Mouse (Mus musculus): ENCODE results near the gene Scn10a. TPM values are rescaled to one million over a fixed set of nuclear protein-coding genes. Genes with fewer than 3 reads are reported as not detected.

Scn10a gene
- polyA plus RNA-seq (2012; rRNA removed) (0.10 TPM in 2 replicates), polyA plus RNA-seq (2014; fragmentation: Nextera tagmentation; extraction: Ambion mirVana) (not detected in 2 replicates)

DNA sequence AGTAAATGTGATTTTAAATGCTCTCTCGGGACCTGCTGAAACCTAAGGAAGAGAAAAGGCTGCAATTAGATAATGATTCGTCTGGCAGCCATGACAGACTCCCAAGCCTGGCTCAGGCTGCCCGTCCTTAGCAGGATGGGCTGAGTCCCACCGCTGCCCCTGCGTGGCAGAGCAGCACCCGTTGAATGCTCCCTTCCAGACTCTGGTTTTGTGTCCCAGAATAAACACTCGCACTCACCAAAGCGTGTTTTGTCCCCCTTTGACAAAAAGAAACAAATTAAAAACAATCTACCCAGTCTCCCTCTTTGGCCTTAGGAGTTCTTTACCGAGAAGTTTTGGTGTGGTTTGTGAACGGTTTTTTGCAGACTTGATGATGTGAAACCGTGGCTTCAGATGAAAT, at the start of gene Scn10a:
Gene Scn10a, minus strand, starts transcription at position 101 of the 400 bp plus-strand sequence.
- no peak within 1 kb of the TSS for H3K27ac ChIP-seq (replicated peaks; ENCODE audit: low read depth, low read length)
- TF ChIP-seq POLR2A (IDR thresholded peaks at IDR 0.05; ENCODE audit: borderline replicate concordance, extremely low read depth, insufficient read depth, insufficient read length) = no peak
- no peaks in the 10 kb centered on the region for H3K27me3 ChIP-seq (ENCODE audit: control insufficient read depth, insufficient read depth, low read length)
- no peaks in the 10 kb centered on the region for H3K9me3 ChIP-seq (ENCODE audit: control insufficient read depth, low read length)
- DNase-seq (ENCODE audit: low spot score) = no peak
- no peak within 1 kb of the TSS for H3K9ac ChIP-seq (ENCODE audit: low read depth, low read length, severe bottlenecking)
- no peak for ATAC-seq (ENCODE audit: low FRiP score, low read depth)
- H3K4me1 ChIP-seq (ENCODE audit: control insufficient read depth, insufficient read depth, low read length) = no peaks in the 10 kb centered on the region
- H3K4me2 ChIP-seq (replicated peaks; ENCODE audit: low read depth, low read length, severe bottlenecking) = no peak within 1 kb of the TSS
- no peak within 1 kb of the TSS for H3K4me3 ChIP-seq (replicated peaks; ENCODE audit: low read length)
- WGBS = 85% methylated on average over 11 of the region's 11 CpGs
- H3K36me3 ChIP-seq (ENCODE audit: control insufficient read depth, insufficient read depth, low read length) = no peaks in the 10 kb centered on the region

DNA sequence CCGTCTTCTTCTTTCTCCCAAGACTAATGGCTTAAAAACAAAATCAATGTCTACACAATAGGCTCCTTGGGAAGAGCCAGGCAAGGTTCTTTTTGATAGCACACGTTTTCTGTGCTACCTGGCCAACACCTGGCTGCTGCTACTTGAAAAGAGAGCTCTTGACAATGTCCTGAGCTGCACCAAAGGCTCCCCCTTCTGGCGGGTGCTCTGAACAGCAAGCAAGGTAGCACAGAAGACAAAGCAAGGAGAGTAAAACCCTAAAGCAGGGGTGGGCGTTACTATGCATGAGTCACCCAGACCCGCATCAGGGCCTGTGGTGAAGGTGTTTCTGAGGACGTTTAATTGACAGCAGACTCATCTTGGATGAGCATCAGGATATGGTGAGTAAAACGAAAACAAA, 49.5 kb upstream of the Scn10a start:
- H3K36me3 ChIP-seq (ENCODE audit: control insufficient read depth, insufficient read depth, low read length) = no peaks in the 10 kb centered on the region
- H3K27ac ChIP-seq (replicated peaks; ENCODE audit: low read depth, low read length) = no peak overlapping the region
- no peak overlapping the region for H3K9ac ChIP-seq (ENCODE audit: low read depth, low read length, severe bottlenecking)
- no peak for ATAC-seq (ENCODE audit: low FRiP score, low read depth)
- WGBS = 40% methylated on average over 7 of the region's 7 CpGs
- no peaks in the 10 kb centered on the region for H3K27me3 ChIP-seq (ENCODE audit: control insufficient read depth, insufficient read depth, low read length)
- no peaks in the 10 kb centered on the region for H3K9me3 ChIP-seq (ENCODE audit: control insufficient read depth, low read length)
- TF ChIP-seq POLR2A (IDR thresholded peaks at IDR 0.05; ENCODE audit: borderline replicate concordance, extremely low read depth, insufficient read depth, insufficient read length) = no peak
- H3K4me2 ChIP-seq (replicated peaks; ENCODE audit: low read depth, low read length, severe bottlenecking) = no peak overlapping the region
- no peaks in the 10 kb centered on the region for H3K4me1 ChIP-seq (ENCODE audit: control insufficient read depth, insufficient read depth, low read length)
- no peak overlapping the region for H3K4me3 ChIP-seq (replicated peaks; ENCODE audit: low read length)
- DNase-seq (ENCODE audit: low spot score) = no peak

DNA sequence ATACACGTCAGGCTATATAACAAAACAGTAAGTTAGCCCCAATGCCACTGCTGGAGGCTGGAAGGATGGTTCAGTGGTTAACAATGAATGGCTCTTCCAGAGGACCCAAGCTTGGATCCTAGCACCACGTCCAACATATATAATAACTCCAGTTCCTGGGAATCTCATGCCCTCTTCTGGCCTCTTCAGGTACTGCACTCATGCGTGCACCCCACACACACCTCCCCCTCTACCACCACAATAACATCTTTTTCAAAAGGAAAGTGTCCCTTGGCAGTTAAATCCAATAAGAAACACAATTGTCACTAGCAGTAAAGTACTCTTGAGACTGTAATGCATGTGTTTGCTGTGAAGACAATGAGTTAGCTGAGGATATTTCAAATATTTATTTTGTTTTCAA, 41.1 kb upstream of the Scn10a start:
- no peaks in the 10 kb centered on the region for H3K4me1 ChIP-seq (ENCODE audit: control insufficient read depth, insufficient read depth, low read length)
- WGBS = 84% methylated on average over 3 of the region's 3 CpGs
- no peak overlapping the region for H3K27ac ChIP-seq (replicated peaks; ENCODE audit: low read depth, low read length)
- no peaks in the 10 kb centered on the region for H3K9me3 ChIP-seq (ENCODE audit: control insufficient read depth, low read length)
- no peak overlapping the region for H3K4me2 ChIP-seq (replicated peaks; ENCODE audit: low read depth, low read length, severe bottlenecking)
- no peak overlapping the region for H3K4me3 ChIP-seq (replicated peaks; ENCODE audit: low read length)
- no peaks in the 10 kb centered on the region for H3K36me3 ChIP-seq (ENCODE audit: control insufficient read depth, insufficient read depth, low read length)
- H3K9ac ChIP-seq (ENCODE audit: low read depth, low read length, severe bottlenecking) = no peak overlapping the region
- ATAC-seq (ENCODE audit: low FRiP score, low read depth) (no peak), DNase-seq (ENCODE audit: low spot score) (no peak)
- TF ChIP-seq POLR2A (IDR thresholded peaks at IDR 0.05; ENCODE audit: borderline replicate concordance, extremely low read depth, insufficient read depth, insufficient read length) = no peak
- H3K27me3 ChIP-seq (ENCODE audit: control insufficient read depth, insufficient read depth, low read length) = no peaks in the 10 kb centered on the region

DNA sequence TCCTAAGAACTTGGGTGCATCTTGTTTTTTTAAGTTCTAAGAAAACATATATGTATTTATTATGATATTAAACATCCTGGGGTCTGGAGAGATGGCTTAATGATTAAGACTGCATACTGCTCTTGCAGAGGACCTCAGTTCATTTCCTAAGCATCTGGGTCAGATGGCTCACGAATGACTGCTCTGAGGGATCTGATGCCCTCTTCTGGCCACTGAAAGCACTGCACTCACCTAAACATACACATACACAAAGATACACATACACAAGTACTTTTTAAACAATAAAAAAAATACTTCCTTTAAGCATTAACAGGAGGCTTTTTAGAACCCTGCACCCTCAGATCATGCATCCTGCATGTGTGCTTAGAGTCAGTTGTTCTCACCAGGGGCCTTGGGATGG, 40.3 kb upstream of the Scn10a start:
- no peak for ATAC-seq (ENCODE audit: low FRiP score, low read depth)
- WGBS = 92% methylated on average over 1 of the region's 1 CpGs

DNA sequence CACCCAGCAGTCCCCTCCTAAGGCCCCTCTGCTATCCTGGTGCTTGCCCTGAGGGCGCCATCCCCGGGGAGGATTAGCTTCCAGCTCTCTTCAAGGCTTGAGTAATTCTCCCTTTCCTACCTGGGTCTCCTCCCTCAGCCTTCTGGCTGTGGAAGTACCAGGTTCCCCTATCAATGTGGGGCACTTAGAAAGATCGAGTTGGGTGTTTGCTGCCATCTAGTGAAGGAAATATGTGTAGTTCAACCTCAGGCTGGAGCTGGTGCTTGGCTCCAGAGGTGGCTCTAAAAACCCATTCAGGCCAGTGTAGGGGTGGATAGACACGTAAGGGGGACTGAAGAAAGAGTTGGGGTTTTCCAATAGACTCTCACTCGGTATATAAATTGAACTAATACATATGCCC, 32.4 kb upstream of the Scn10a start:
- no peak overlapping the region for H3K9ac ChIP-seq (ENCODE audit: low read depth, low read length, severe bottlenecking)
- ATAC-seq (ENCODE audit: low FRiP score, low read depth) = no peak
- H3K9me3 ChIP-seq (ENCODE audit: control insufficient read depth, low read length) = no peaks in the 10 kb centered on the region
- H3K4me2 ChIP-seq (replicated peaks; ENCODE audit: low read depth, low read length, severe bottlenecking) = no peak overlapping the region
- H3K27ac ChIP-seq (replicated peaks; ENCODE audit: low read depth, low read length) = no peak overlapping the region
- no peaks in the 10 kb centered on the region for H3K36me3 ChIP-seq (ENCODE audit: control insufficient read depth, insufficient read depth, low read length)
- no peaks in the 10 kb centered on the region for H3K4me1 ChIP-seq (ENCODE audit: control insufficient read depth, insufficient read depth, low read length)
- peak; percentile 37 for DNase-seq (ENCODE audit: low spot score)
- WGBS = 12% methylated on average over 5 of the region's 5 CpGs
- H3K27me3 ChIP-seq (ENCODE audit: control insufficient read depth, insufficient read depth, low read length) = no peaks in the 10 kb centered on the region
- H3K4me3 ChIP-seq (replicated peaks; ENCODE audit: low read length) = no peak overlapping the region
- no peak for TF ChIP-seq POLR2A (IDR thresholded peaks at IDR 0.05; ENCODE audit: borderline replicate concordance, extremely low read depth, insufficient read depth, insufficient read length)

More for the DNA sequence above, 40.3 kb upstream of the Scn10a start:
- H3K4me1 ChIP-seq (ENCODE audit: control insufficient read depth, insufficient read depth, low read length) = no peaks in the 10 kb centered on the region
- DNase-seq (ENCODE audit: low spot score) = no peak
- H3K27ac ChIP-seq (replicated peaks; ENCODE audit: low read depth, low read length) = no peak overlapping the region
- H3K9ac ChIP-seq (ENCODE audit: low read depth, low read length, severe bottlenecking) = no peak overlapping the region
- H3K4me2 ChIP-seq (replicated peaks; ENCODE audit: low read depth, low read length, severe bottlenecking) = no peak overlapping the region
- no peaks in the 10 kb centered on the region for H3K9me3 ChIP-seq (ENCODE audit: control insufficient read depth, low read length)
- no peak overlapping the region for H3K4me3 ChIP-seq (replicated peaks; ENCODE audit: low read length)
- no peak for TF ChIP-seq POLR2A (IDR thresholded peaks at IDR 0.05; ENCODE audit: borderline replicate concordance, extremely low read depth, insufficient read depth, insufficient read length)
- H3K36me3 ChIP-seq (ENCODE audit: control insufficient read depth, insufficient read depth, low read length) = no peaks in the 10 kb centered on the region
- no peaks in the 10 kb centered on the region for H3K27me3 ChIP-seq (ENCODE audit: control insufficient read depth, insufficient read depth, low read length)

DNA sequence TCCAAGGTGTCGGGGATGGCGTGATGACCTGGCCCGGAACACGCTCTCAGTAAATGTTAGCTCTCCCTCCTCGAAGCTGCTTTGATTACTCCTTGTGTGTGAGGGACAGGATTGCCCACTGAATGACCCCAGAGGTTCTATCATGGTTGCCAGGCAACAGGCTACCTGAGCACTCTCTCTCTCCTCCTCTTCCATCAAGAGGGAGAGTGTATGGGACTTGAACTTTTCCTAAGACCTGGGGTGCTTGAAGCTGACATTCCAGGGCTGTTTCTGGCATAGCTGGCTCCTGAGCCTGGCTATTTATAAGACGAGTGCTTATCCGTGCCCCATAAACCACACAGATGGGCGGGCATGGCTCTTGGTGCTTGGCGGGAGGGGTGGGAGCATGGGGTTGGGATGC, 30.0 kb upstream of the Scn10a start:
- Histone ChIP-seq H3K4me2 (replicated peaks; ENCODE audit: low read depth, low read length, severe bottlenecking) (no peak overlapping the region), H3K9me3 (ENCODE audit: control insufficient read depth, low read length) (no peaks in the 10 kb centered on the region), H3K4me1 (ENCODE audit: control insufficient read depth, insufficient read depth, low read length) (no peaks in the 10 kb centered on the region), H3K27ac (replicated peaks; ENCODE audit: low read depth, low read length) (no peak overlapping the region), H3K9ac (ENCODE audit: low read depth, low read length, severe bottlenecking) (no peak overlapping the region), H3K27me3 (ENCODE audit: control insufficient read depth, insufficient read depth, low read length) (no peaks in the 10 kb centered on the region), H3K4me3 (replicated peaks; ENCODE audit: low read length) (no peak overlapping the region), H3K36me3 (ENCODE audit: control insufficient read depth, insufficient read depth, low read length) (no peaks in the 10 kb centered on the region)
- 62% methylated on average over 9 of the region's 9 CpGs for WGBS
- TF ChIP-seq POLR2A (IDR thresholded peaks at IDR 0.05; ENCODE audit: borderline replicate concordance, extremely low read depth, insufficient read depth, insufficient read length) = no peak
- ATAC-seq (ENCODE audit: low FRiP score, low read depth) (no peak), DNase-seq (ENCODE audit: low spot score) (no peak)
